Mouse (Mus musculus): ENCODE results near the gene Olfr1155. TPM values are rescaled to one million over a fixed set of nuclear protein-coding genes. Genes with fewer than 3 reads are reported as not detected.

Olfr1155 gene
- not detected in 2 replicates for polyA plus RNA-seq (2012; rRNA removed)

DNA sequence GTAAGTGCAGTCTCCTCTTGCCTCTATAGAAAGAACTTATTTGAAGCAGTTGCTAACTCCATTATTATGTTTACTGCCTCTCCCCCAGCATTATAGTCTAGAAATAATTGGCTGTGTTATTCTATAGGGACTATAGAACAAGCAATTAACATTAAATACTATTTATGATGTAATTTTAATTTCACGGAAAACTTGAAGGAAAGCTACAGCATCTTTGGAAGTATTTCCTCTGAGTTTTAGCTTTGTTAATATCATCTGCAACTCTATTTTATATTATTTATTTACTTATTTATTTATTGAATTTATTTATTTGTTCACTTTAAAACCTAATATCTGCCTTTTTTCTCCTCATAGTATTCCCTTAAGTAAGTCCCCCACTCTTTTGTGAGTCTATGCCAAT is at the start of gene Olfr1155:
Olfr1155 (minus strand) TSS at position 101 of the 400 bp plus-strand sequence.
- 98% methylated on average over 1 of the region's 1 CpGs for WGBS
- Histone ChIP-seq H3K36me3 (ENCODE audit: control insufficient read depth, insufficient read depth, low read length) (no peaks in the 10 kb centered on the region), H3K27ac (ENCODE audit: control insufficient read depth, insufficient read depth, low read length) (no peak within 1 kb of the TSS), H3K4me3 (ENCODE audit: control insufficient read depth, insufficient read depth, low read length) (no peak within 1 kb of the TSS), H3K4me1 (replicated peaks; ENCODE audit: control insufficient read depth, insufficient read depth, low read length) (no peaks in the 10 kb centered on the region), H3K27me3 (ENCODE audit: control insufficient read depth, insufficient read depth, low read length) (no peaks in the 10 kb centered on the region)
- TF ChIP-seq CTCF (IDR thresholded peaks at IDR 0.05; ENCODE audit: borderline replicate concordance, control insufficient read depth, extremely low read depth, insufficient read depth, low read length, poor library complexity) (no peak), POLR2A (IDR thresholded peaks at IDR 0.05; ENCODE audit: control insufficient read depth, extremely low read depth, insufficient read depth, low read length, poor library complexity) (no peak)
- no peak for DNase-seq

GRCm38 (mm10) chr2:87989813-87990212 is 44.9 kb upstream of the Olfr1155 start, which contains the start of gene Olfr1158:
Gene Olfr1158 (plus strand): TSS chr2:87990113.
- TF ChIP-seq POLR2A (IDR thresholded peaks at IDR 0.05; ENCODE audit: control insufficient read depth, extremely low read depth, insufficient read depth, low read length, poor library complexity) (no peak), CTCF (IDR thresholded peaks at IDR 0.05; ENCODE audit: borderline replicate concordance, control insufficient read depth, extremely low read depth, insufficient read depth, low read length, poor library complexity) (no peak)
- Histone ChIP-seq H3K27ac (ENCODE audit: control insufficient read depth, insufficient read depth, low read length) (no peak within 1 kb of the TSS), H3K27me3 (ENCODE audit: control insufficient read depth, insufficient read depth, low read length) (no peaks in the 10 kb centered on the region), H3K4me1 (replicated peaks; ENCODE audit: control insufficient read depth, insufficient read depth, low read length) (no peaks in the 10 kb centered on the region), H3K36me3 (ENCODE audit: control insufficient read depth, insufficient read depth, low read length) (no peaks in the 10 kb centered on the region), H3K4me3 (ENCODE audit: control insufficient read depth, insufficient read depth, low read length) (no peak within 1 kb of the TSS)
- no peak for DNase-seq

- TF ChIP-seq POLR2A (IDR thresholded peaks at IDR 0.05; ENCODE audit: control insufficient read depth, extremely low read depth, insufficient read depth, low read length, poor library complexity) (no peak), CTCF (IDR thresholded peaks at IDR 0.05; ENCODE audit: borderline replicate concordance, control insufficient read depth, extremely low read depth, insufficient read depth, low read length, poor library complexity) (no peak)
- H3K27ac ChIP-seq (ENCODE audit: control insufficient read depth, insufficient read depth, low read length), result no peak within 1 kb of the TSS
- H3K4me3 ChIP-seq (ENCODE audit: control insufficient read depth, insufficient read depth, low read length), result no peak within 1 kb of the TSS
- WGBS, result 84% methylated on average over 3 of the region's 3 CpGs
- no peaks in the 10 kb centered on the region for H3K4me1 ChIP-seq (replicated peaks; ENCODE audit: control insufficient read depth, insufficient read depth, low read length)
- DNase-seq, result no peak
- H3K27me3 ChIP-seq (ENCODE audit: control insufficient read depth, insufficient read depth, low read length), result no peaks in the 10 kb centered on the region
- no peaks in the 10 kb centered on the region for H3K36me3 ChIP-seq (ENCODE audit: control insufficient read depth, insufficient read depth, low read length)
These were observed 29.6 kb upstream of the Olfr1155 start, which contains the start of gene Olfr74 for GRCm38 (mm10) chr2:87974563-87974962. Gene Olfr74 (minus strand): TSS chr2:87974663.

DNA sequence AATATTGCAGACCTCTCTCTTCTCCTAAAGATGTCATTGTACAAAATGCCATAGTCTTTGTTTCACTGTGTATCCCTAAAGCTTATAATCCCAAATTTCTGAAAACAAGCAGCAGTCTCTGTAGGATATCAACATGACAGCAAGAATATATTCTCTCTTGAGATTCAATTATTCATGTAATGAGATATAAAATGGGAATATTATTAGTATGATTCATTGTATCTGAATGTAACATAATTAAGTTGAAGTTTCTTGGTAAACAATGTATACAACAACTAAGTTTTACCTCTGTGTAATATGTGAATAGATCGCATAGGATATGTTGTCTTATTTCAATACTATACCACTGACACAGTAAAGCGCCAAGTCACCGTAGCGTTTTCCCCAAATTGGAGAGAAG is 23.3 kb upstream of the Olfr1155 start, which contains the start of gene Olfr1157:
Olfr1157 (minus strand) TSS at position 101 of the 400 bp plus-strand sequence.
- no peaks in the 10 kb centered on the region for H3K4me1 ChIP-seq (replicated peaks; ENCODE audit: control insufficient read depth, insufficient read depth, low read length)
- DNase-seq, result no peak
- H3K4me3 ChIP-seq (ENCODE audit: control insufficient read depth, insufficient read depth, low read length), result no peak within 1 kb of the TSS
- no peak for TF ChIP-seq POLR2A (IDR thresholded peaks at IDR 0.05; ENCODE audit: control insufficient read depth, extremely low read depth, insufficient read depth, low read length, poor library complexity)
- no peak for TF ChIP-seq CTCF (IDR thresholded peaks at IDR 0.05; ENCODE audit: borderline replicate concordance, control insufficient read depth, extremely low read depth, insufficient read depth, low read length, poor library complexity)
- WGBS, result 98% methylated on average over 4 of the region's 4 CpGs
- no peak within 1 kb of the TSS for H3K27ac ChIP-seq (ENCODE audit: control insufficient read depth, insufficient read depth, low read length)
- H3K27me3 ChIP-seq (ENCODE audit: control insufficient read depth, insufficient read depth, low read length), result no peaks in the 10 kb centered on the region
- H3K36me3 ChIP-seq (ENCODE audit: control insufficient read depth, insufficient read depth, low read length), result no peaks in the 10 kb centered on the region

DNA sequence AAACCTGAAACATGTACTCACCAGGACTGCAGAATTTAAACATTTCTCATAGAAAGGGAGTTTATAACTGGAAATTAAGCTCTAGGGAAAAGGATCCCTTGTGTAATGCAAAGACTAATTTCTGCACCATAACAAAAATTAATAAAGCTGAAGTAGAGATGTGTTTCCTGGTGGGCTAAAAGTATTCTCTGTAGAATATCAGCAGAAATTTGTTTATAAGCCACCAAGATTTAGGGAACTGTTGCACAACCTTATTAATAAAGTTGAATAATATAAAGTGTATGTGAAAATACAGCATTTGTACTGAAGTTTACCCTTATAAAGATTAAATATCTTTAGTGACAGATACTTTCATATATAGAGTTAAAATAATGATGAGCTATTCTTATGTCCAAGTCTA is 8.1 kb upstream of the Olfr1155 start, which contains the start of gene Olfr1156:
Olfr1156 (minus strand) TSS at position 101 of the 400 bp plus-strand sequence.
- H3K4me1 ChIP-seq (replicated peaks; ENCODE audit: control insufficient read depth, insufficient read depth, low read length), result no peaks in the 10 kb centered on the region
- no peak within 1 kb of the TSS for H3K4me3 ChIP-seq (ENCODE audit: control insufficient read depth, insufficient read depth, low read length)
- TF ChIP-seq POLR2A (IDR thresholded peaks at IDR 0.05; ENCODE audit: control insufficient read depth, extremely low read depth, insufficient read depth, low read length, poor library complexity) (no peak), CTCF (IDR thresholded peaks at IDR 0.05; ENCODE audit: borderline replicate concordance, control insufficient read depth, extremely low read depth, insufficient read depth, low read length, poor library complexity) (no peak)
- no peak for DNase-seq
- H3K27ac ChIP-seq (ENCODE audit: control insufficient read depth, insufficient read depth, low read length), result no peak within 1 kb of the TSS
- H3K36me3 ChIP-seq (ENCODE audit: control insufficient read depth, insufficient read depth, low read length), result no peaks in the 10 kb centered on the region
- no peaks in the 10 kb centered on the region for H3K27me3 ChIP-seq (ENCODE audit: control insufficient read depth, insufficient read depth, low read length)

- no peak within 1 kb of the TSS for H3K4me3 ChIP-seq (ENCODE audit: control insufficient read depth, insufficient read depth, low read length)
- no peak for DNase-seq
- WGBS, result 89% methylated on average over 1 of the region's 1 CpGs
- H3K4me1 ChIP-seq (replicated peaks; ENCODE audit: control insufficient read depth, insufficient read depth, low read length), result no peaks in the 10 kb centered on the region
- no peaks in the 10 kb centered on the region for H3K27me3 ChIP-seq (ENCODE audit: control insufficient read depth, insufficient read depth, low read length)
- TF ChIP-seq POLR2A (IDR thresholded peaks at IDR 0.05; ENCODE audit: control insufficient read depth, extremely low read depth, insufficient read depth, low read length, poor library complexity), result no peak
- no peak for TF ChIP-seq CTCF (IDR thresholded peaks at IDR 0.05; ENCODE audit: borderline replicate concordance, control insufficient read depth, extremely low read depth, insufficient read depth, low read length, poor library complexity)
- H3K36me3 ChIP-seq (ENCODE audit: control insufficient read depth, insufficient read depth, low read length), result no peaks in the 10 kb centered on the region
- no peak within 1 kb of the TSS for H3K27ac ChIP-seq (ENCODE audit: control insufficient read depth, insufficient read depth, low read length)
These were observed 39.9 kb downstream of the Olfr1155 start, which contains the start of gene Olfr1154 for GRCm38 (mm10) chr2:87905066-87905465. Gene Olfr1154 (minus strand): TSS chr2:87905166.

- Histone ChIP-seq H3K4me1 (replicated peaks; ENCODE audit: control insufficient read depth, insufficient read depth, low read length) (no peaks in the 10 kb centered on the region), H3K27me3 (ENCODE audit: control insufficient read depth, insufficient read depth, low read length) (no peaks in the 10 kb centered on the region), H3K36me3 (ENCODE audit: control insufficient read depth, insufficient read depth, low read length) (no peaks in the 10 kb centered on the region), H3K27ac (ENCODE audit: control insufficient read depth, insufficient read depth, low read length) (no peak within 1 kb of the TSS), H3K4me3 (ENCODE audit: control insufficient read depth, insufficient read depth, low read length) (no peak within 1 kb of the TSS)
- WGBS, result 78% methylated on average over 1 of the region's 1 CpGs
- TF ChIP-seq POLR2A (IDR thresholded peaks at IDR 0.05; ENCODE audit: control insufficient read depth, extremely low read depth, insufficient read depth, low read length, poor library complexity) (no peak), CTCF (IDR thresholded peaks at IDR 0.05; ENCODE audit: borderline replicate concordance, control insufficient read depth, extremely low read depth, insufficient read depth, low read length, poor library complexity) (no peak)
- DNase-seq, result no peak
These were observed 50.3 kb downstream of the Olfr1155 start, which contains the start of gene Olfr1153 for GRCm38 (mm10) chr2:87894662-87895061. Gene Olfr1153 (plus strand): TSS chr2:87894962.
